Mouse (Mus musculus) liver, embryonic 11.5 days (tissue): Measurements from ENCODE around the gene Nudt11. TPM values are rescaled to one million over a fixed set of nuclear protein-coding genes. Genes with fewer than 3 reads are reported as not detected.

Source experiments
- microRNA-seq: library from miRNA; unstranded; fragments of <30 nt; microRNA quantifications from one replicate; pipeline ENCODE4, GENCODE M21; 2017; ENCODE audit warnings: borderline number of aligned reads
- polyA plus RNA-seq: library from polyadenylated mRNA; unstranded; fragments of >200 nt; fragmentation: Nextera tagmentation; extraction: Ambion mirVana; gene quantifications from 2 replicates; pipeline ENCODE4 v1.2.1, GENCODE M21; 2014

Gene Nudt11
- polyA plus RNA-seq, 1 experiment from 2014 or later: 1.5 TPM

Small RNA genes within 50 kb of the gene (microRNA-seq; reads per million reads assigned to microRNA genes)
- gene Gm27360: not detected

Other genes starting within 250 kb of the Nudt11 start
- gene AU022751, start 36.0 kb downstream of the Nudt11 start, polyA plus RNA-seq: not detected in 2 replicates
- gene Nudt10, start 125.6 kb downstream of the Nudt11 start, polyA plus RNA-seq: 2.2 and 3.1 TPM in 2 replicates